23 mouse cellular contexts compared by ENCODE assay signal in the genomic region with DNA sequence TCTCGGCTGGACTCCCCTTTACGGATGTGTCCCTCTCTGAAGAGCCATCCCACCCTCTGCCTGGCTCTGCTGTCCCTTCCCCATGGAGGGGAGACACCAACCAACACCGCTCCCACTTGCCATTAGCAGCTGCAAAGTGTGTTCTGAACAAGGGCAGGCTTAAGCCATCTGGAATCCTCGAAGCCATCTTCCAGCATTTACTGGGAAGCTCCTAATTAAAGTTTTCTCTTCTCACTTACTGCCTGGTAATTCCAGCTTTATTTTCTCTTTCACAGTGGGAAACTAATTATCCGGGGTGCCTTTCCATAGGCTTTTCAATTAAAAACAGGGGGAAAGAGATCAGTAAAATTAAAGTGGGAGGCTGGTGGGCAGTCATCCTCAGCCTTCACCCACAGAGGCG. TPM values are rescaled to one million over a fixed set of nuclear protein-coding genes. Genes with fewer than 3 reads are reported as not detected.
DNase-seq lines count a peak whose midpoint lies in the region; ATAC-seq and TF ChIP-seq lines count a peak whose summit lies in the region.
"Had no signal": no experiment of that assay in that cellular context is flagged by ENCODE, and none has a peak within 500 bp of the region (broad histone marks: within the 10 kb centered on the region; RNA-seq: fewer than 3 reads in every experiment).

No protein-coding gene starts in this region.

- peaks cover 39% of the 10 kb centered on the region for H3K4me1 ChIP-seq in hindbrain, embryonic 14.5 days (replicated peaks; ENCODE audit: control insufficient read depth, insufficient read depth, low read length)
- peaks cover 7% of the 10 kb centered on the region; the same call in 1 of the 2 replicates for H3K4me1 ChIP-seq in hindbrain, embryonic 11.5 days (replicated peaks; ENCODE audit: control insufficient read depth, insufficient read depth, low read length)
- peaks cover 62% of the 10 kb centered on the region for H3K4me1 ChIP-seq in midbrain, embryonic 12.5 days
- H3K4me1 ChIP-seq in midbrain, postnatal 0 days (ENCODE audit: insufficient read depth, low read length) = peaks cover 21% of the 10 kb centered on the region
- H3K4me1 ChIP-seq in hindbrain, embryonic 16.5 days (ENCODE audit: control insufficient read depth, insufficient read depth, low read depth, low read length) = peaks cover 42% of the 10 kb centered on the region
- peaks cover 80% of the 10 kb centered on the region for H3K4me1 ChIP-seq in neural tube, embryonic 15.5 days

- H3K9ac ChIP-seq in hindbrain, embryonic 14.5 days = no peak overlapping the region
- H3K9ac ChIP-seq in hindbrain, embryonic 11.5 days (ENCODE audit: low read depth, low read length) = no peak overlapping the region
- no peak overlapping the region for H3K9ac ChIP-seq in midbrain, embryonic 12.5 days (replicated peaks)
- H3K9ac ChIP-seq in midbrain, postnatal 0 days (replicated peaks; ENCODE audit: low read length, poor library complexity, severe bottlenecking) = no peak overlapping the region
- no peak overlapping the region for H3K9ac ChIP-seq in hindbrain, embryonic 16.5 days (ENCODE audit: low read depth, low read length)
- H3K9ac ChIP-seq in neural tube, embryonic 15.5 days (replicated peaks) = no peak overlapping the region
- H3K9ac ChIP-seq: kidney, embryonic 15.5 days; liver, postnatal 0 days had no signal

- no peak overlapping the region for H3K4me2 ChIP-seq in hindbrain, embryonic 14.5 days (replicated peaks)
- no peak overlapping the region for H3K4me2 ChIP-seq in hindbrain, embryonic 11.5 days (replicated peaks; ENCODE audit: low read depth, low read length)
- no peak overlapping the region for H3K4me2 ChIP-seq in midbrain, embryonic 12.5 days (replicated peaks)
- no peak overlapping the region for H3K4me2 ChIP-seq in midbrain, postnatal 0 days (ENCODE audit: low read depth, low read length, poor library complexity, severe bottlenecking)
- no peak overlapping the region for H3K4me2 ChIP-seq in hindbrain, embryonic 16.5 days (ENCODE audit: low read length)
- peak overlapping the region; percentile 4; the same call in 1 of the 2 replicates for H3K4me2 ChIP-seq in neural tube, embryonic 15.5 days
- H3K4me2 ChIP-seq: kidney, embryonic 15.5 days had no signal

- no peak for ATAC-seq in hindbrain, embryonic 14.5 days (ENCODE audit: low FRiP score)
- ATAC-seq in hindbrain, embryonic 11.5 days (ENCODE audit: low FRiP score) = no peak
- ATAC-seq in midbrain, embryonic 12.5 days (ENCODE audit: low FRiP score, low read depth) = no peak
- ATAC-seq in midbrain, postnatal 0 days (ENCODE audit: low FRiP score) = no peak
- ATAC-seq in hindbrain, embryonic 16.5 days = no peak
- ATAC-seq in neural tube, embryonic 15.5 days (ENCODE audit: low FRiP score) = no peak
- ATAC-seq: intestine, postnatal 0 days; liver, postnatal 0 days had no signal

- H3K36me3 ChIP-seq in hindbrain, embryonic 14.5 days (replicated peaks; ENCODE audit: control insufficient read depth, insufficient read depth) = no peaks in the 10 kb centered on the region
- H3K36me3 ChIP-seq in hindbrain, embryonic 11.5 days (ENCODE audit: control insufficient read depth, insufficient read depth, low read length) = no peaks in the 10 kb centered on the region
- no peaks in the 10 kb centered on the region for H3K36me3 ChIP-seq in midbrain, embryonic 12.5 days
- H3K36me3 ChIP-seq in midbrain, postnatal 0 days (ENCODE audit: insufficient read depth, low read length) = no peaks in the 10 kb centered on the region
- no peaks in the 10 kb centered on the region for H3K36me3 ChIP-seq in hindbrain, embryonic 16.5 days (ENCODE audit: control insufficient read depth, insufficient read depth, low read length)
- no peaks in the 10 kb centered on the region for H3K36me3 ChIP-seq in neural tube, embryonic 15.5 days

- H3K9me3 ChIP-seq in hindbrain, embryonic 14.5 days (ENCODE audit: control insufficient read depth, low read length) = no peaks in the 10 kb centered on the region
- no peaks in the 10 kb centered on the region for H3K9me3 ChIP-seq in hindbrain, embryonic 11.5 days (ENCODE audit: control insufficient read depth, low read length)
- H3K9me3 ChIP-seq in midbrain, embryonic 12.5 days = no peaks in the 10 kb centered on the region
- H3K9me3 ChIP-seq in midbrain, postnatal 0 days (ENCODE audit: low read length) = no peaks in the 10 kb centered on the region
- H3K9me3 ChIP-seq in hindbrain, embryonic 16.5 days (ENCODE audit: control insufficient read depth, low read length) = no peaks in the 10 kb centered on the region
- no peaks in the 10 kb centered on the region for H3K9me3 ChIP-seq in neural tube, embryonic 15.5 days (replicated peaks)
- H3K9me3 ChIP-seq: embryonic facial prominence, embryonic 10.5 days; kidney, embryonic 15.5 days had no signal

- TF ChIP-seq CTCF in midbrain, postnatal 0 days (IDR thresholded peaks at IDR 0.05) = no peak

- peak overlapping the region; percentile 54; the same call in 1 of the 2 replicates for H3K27ac ChIP-seq in hindbrain, embryonic 14.5 days
- no peak overlapping the region for H3K27ac ChIP-seq in hindbrain, embryonic 11.5 days (ENCODE audit: low read depth, low read length)
- 0 out of 2 replicates have a peak overlapping the region, but pooled peaks have one; percentile 8 for H3K27ac ChIP-seq in midbrain, embryonic 12.5 days (replicated peaks)
- H3K27ac ChIP-seq in midbrain, postnatal 0 days (ENCODE audit: low read depth, low read length) = no peak overlapping the region; the same call in 1 of the 2 replicates
- peak overlapping the region; percentile 49 for H3K27ac ChIP-seq in hindbrain, embryonic 16.5 days (ENCODE audit: low read depth, low read length)
- H3K27ac ChIP-seq in neural tube, embryonic 15.5 days (replicated peaks) = peak overlapping the region; percentile 86
- H3K27ac ChIP-seq: embryonic facial prominence, embryonic 10.5 days; kidney, embryonic 15.5 days had no signal

- H3K27me3 ChIP-seq in hindbrain, embryonic 14.5 days (ENCODE audit: control insufficient read depth, insufficient read depth, low read length) = no peaks in the 10 kb centered on the region
- H3K27me3 ChIP-seq in hindbrain, embryonic 11.5 days (ENCODE audit: control insufficient read depth, insufficient read depth, low read length) = no peaks in the 10 kb centered on the region
- no peaks in the 10 kb centered on the region for H3K27me3 ChIP-seq in midbrain, embryonic 12.5 days
- no peaks in the 10 kb centered on the region for H3K27me3 ChIP-seq in midbrain, postnatal 0 days (ENCODE audit: insufficient read depth, low read length)
- no peaks in the 10 kb centered on the region for H3K27me3 ChIP-seq in hindbrain, embryonic 16.5 days (replicated peaks; ENCODE audit: control insufficient read depth, insufficient read depth, low read length)
- no peaks in the 10 kb centered on the region for H3K27me3 ChIP-seq in neural tube, embryonic 15.5 days (replicated peaks)
- H3K27me3 ChIP-seq: kidney, embryonic 15.5 days had no signal

- WGBS in hindbrain, embryonic 14.5 days = 71% methylated on average over 6 of the region's 6 CpGs
- 79% methylated on average over 6 of the region's 6 CpGs for WGBS in hindbrain, embryonic 11.5 days
- 33% methylated on average over 6 of the region's 6 CpGs for WGBS in midbrain, embryonic 12.5 days
- WGBS in midbrain, postnatal 0 days = 43% methylated on average over 6 of the region's 6 CpGs
- 53% methylated on average over 5 of the region's 6 CpGs for WGBS in hindbrain, embryonic 16.5 days
- WGBS in neural tube, embryonic 15.5 days = 34% methylated on average over 6 of the region's 6 CpGs

- H3K4me3 ChIP-seq in hindbrain, embryonic 14.5 days (replicated peaks; ENCODE audit: low read length) = no peak overlapping the region
- H3K4me3 ChIP-seq in hindbrain, embryonic 11.5 days (ENCODE audit: low read depth, low read length) = no peak overlapping the region
- H3K4me3 ChIP-seq in midbrain, embryonic 12.5 days = no peak overlapping the region
- no peak overlapping the region for H3K4me3 ChIP-seq in midbrain, postnatal 0 days (ENCODE audit: low read depth, low read length)
- H3K4me3 ChIP-seq in hindbrain, embryonic 16.5 days (ENCODE audit: low read length) = no peak overlapping the region
- no peak overlapping the region for H3K4me3 ChIP-seq in neural tube, embryonic 15.5 days (replicated peaks)
- H3K4me3 ChIP-seq: embryonic facial prominence, embryonic 10.5 days; kidney, embryonic 15.5 days had no signal

- no peak for DNase-seq in hindbrain, embryonic 14.5 days (ENCODE audit: low spot score)
- DNase-seq in hindbrain, embryonic 11.5 days (ENCODE audit: low spot score) = no peak
- DNase-seq in midbrain, postnatal 0 days (ENCODE audit: low spot score) = no peak
- DNase-seq in adrenal gland, adult 8-10 months = no peak
- no peak for DNase-seq in thymus, postnatal 4 days
- DNase-seq: adrenal gland, postnatal 36 days; B cell, adult 2 months; cerebellum, adult 9-10 months; gastrocnemius, postnatal 10 days; heart, adult 18-20 months; layer of hippocampus, postnatal 36 days; liver, postnatal 0 days; thymus, postnatal 14 days had no signal

RNA-seq across cellular contexts. Expression of a gene that starts 9.4 kb away (rescaled TPM):
- polyA plus RNA-seq in hindbrain, embryonic 14.5 days (2014; fragmentation: Nextera tagmentation; extraction: Ambion mirVana) = 7.5 TPM in 2 replicates
- polyA plus RNA-seq in hindbrain, embryonic 11.5 days (2014; fragmentation: Nextera tagmentation; extraction: Ambion mirVana) = 2.0 and 2.4 TPM in 2 replicates
- 2.3 and 3.7 TPM in 2 replicates for polyA plus RNA-seq in midbrain, embryonic 12.5 days (2016; fragmentation: Nextera tagmentation; extraction: Ambion mirVana)
- total RNA-seq in midbrain, postnatal 0 days (2014; rRNA removed) = 5.8 and 8.9 TPM in 2 replicates
- polyA plus RNA-seq in midbrain, postnatal 0 days (2015; fragmentation: Nextera tagmentation; extraction: Ambion mirVana) = 5.8 and 7.1 TPM in 2 replicates
- polyA plus RNA-seq in hindbrain, embryonic 16.5 days (2015; fragmentation: Nextera tagmentation; extraction: Ambion mirVana) = 7.8 and 9.4 TPM in 2 replicates
- polyA plus RNA-seq in neural tube, embryonic 15.5 days (2015; fragmentation: Nextera tagmentation; extraction: Ambion mirVana) = 7.8 and 9.6 TPM in 2 replicates
- total RNA-seq in adrenal gland, adult 8-10 months (2022) = 1 to 10 TPM; 3.9 to 7.8 (median 6.3) TPM
- total RNA-seq: common myeloid progenitor, adult 5-6 weeks; hematopoietic stem cell, adult 5-6 weeks; liver, adult 2 months; megakaryocyte progenitor cell, adult 5-6 weeks had no signal

RNA-seq across cellular contexts. Expression of a gene that starts 27.3 kb away (rescaled TPM):
- 0.26 and 0.32 TPM in 2 replicates for polyA plus RNA-seq in hindbrain, embryonic 14.5 days (2014; fragmentation: Nextera tagmentation; extraction: Ambion mirVana)
- 0.11 and 0.32 TPM in 2 replicates for polyA plus RNA-seq in hindbrain, embryonic 11.5 days (2014; fragmentation: Nextera tagmentation; extraction: Ambion mirVana)
- polyA plus RNA-seq in midbrain, embryonic 12.5 days (2016; fragmentation: Nextera tagmentation; extraction: Ambion mirVana) = 0.22 and 0.36 TPM in 2 replicates
- total RNA-seq in midbrain, postnatal 0 days (2014; rRNA removed) = 0.19 TPM in 1 of 2 replicates, not detected in the other
- polyA plus RNA-seq in midbrain, postnatal 0 days (2015; fragmentation: Nextera tagmentation; extraction: Ambion mirVana) = 0.17 TPM in 1 of 2 replicates, not detected in the other
- polyA plus RNA-seq in hindbrain, embryonic 16.5 days (2015; fragmentation: Nextera tagmentation; extraction: Ambion mirVana) = 0.26 and 0.64 TPM in 2 replicates
- polyA plus RNA-seq in neural tube, embryonic 15.5 days (2015; fragmentation: Nextera tagmentation; extraction: Ambion mirVana) = 0.47 and 0.64 TPM in 2 replicates
- total RNA-seq in adrenal gland, adult 8-10 months (2022) = 1 to 10 TPM in 3 of 4 experiments, under 1 TPM in 1; 0.94 to 1.4 (median 1.2) TPM

RNA-seq across cellular contexts. Expression of a gene that starts 28.0 kb away (rescaled TPM):
- polyA plus RNA-seq in hindbrain, embryonic 14.5 days (2014; fragmentation: Nextera tagmentation; extraction: Ambion mirVana) = 12.7 and 13.6 TPM in 2 replicates
- polyA plus RNA-seq in hindbrain, embryonic 11.5 days (2014; fragmentation: Nextera tagmentation; extraction: Ambion mirVana) = 29.2 and 31.2 TPM in 2 replicates
- 27.5 and 29.3 TPM in 2 replicates for polyA plus RNA-seq in midbrain, embryonic 12.5 days (2016; fragmentation: Nextera tagmentation; extraction: Ambion mirVana)
- total RNA-seq in midbrain, postnatal 0 days (2014; rRNA removed) = 4.3 and 7.9 TPM in 2 replicates
- 14.9 and 15.1 TPM in 2 replicates for polyA plus RNA-seq in midbrain, postnatal 0 days (2015; fragmentation: Nextera tagmentation; extraction: Ambion mirVana)
- 18.4 and 20.3 TPM in 2 replicates for polyA plus RNA-seq in hindbrain, embryonic 16.5 days (2015; fragmentation: Nextera tagmentation; extraction: Ambion mirVana)
- 15.7 and 22.7 TPM in 2 replicates for polyA plus RNA-seq in neural tube, embryonic 15.5 days (2015; fragmentation: Nextera tagmentation; extraction: Ambion mirVana)
- 10 to 100 TPM in 3 of 4 experiments, 1 to 10 TPM in 1; 7.3 to 20.6 (median 14.4) TPM for total RNA-seq in adrenal gland, adult 8-10 months (2022)

RNA-seq across cellular contexts. Expression of a gene that starts 52.0 kb away (rescaled TPM):
- 13.9 and 15.9 TPM in 2 replicates for polyA plus RNA-seq in hindbrain, embryonic 14.5 days (2014; fragmentation: Nextera tagmentation; extraction: Ambion mirVana)
- polyA plus RNA-seq in hindbrain, embryonic 11.5 days (2014; fragmentation: Nextera tagmentation; extraction: Ambion mirVana) = 6.7 and 8.4 TPM in 2 replicates
- polyA plus RNA-seq in midbrain, embryonic 12.5 days (2016; fragmentation: Nextera tagmentation; extraction: Ambion mirVana) = 11.5 and 13.1 TPM in 2 replicates
- total RNA-seq in midbrain, postnatal 0 days (2014; rRNA removed) = 56.5 and 60.6 TPM in 2 replicates
- polyA plus RNA-seq in midbrain, postnatal 0 days (2015; fragmentation: Nextera tagmentation; extraction: Ambion mirVana) = 30.4 and 35.0 TPM in 2 replicates
- polyA plus RNA-seq in hindbrain, embryonic 16.5 days (2015; fragmentation: Nextera tagmentation; extraction: Ambion mirVana) = 24.5 and 29.3 TPM in 2 replicates
- polyA plus RNA-seq in neural tube, embryonic 15.5 days (2015; fragmentation: Nextera tagmentation; extraction: Ambion mirVana) = 22.9 and 23.2 TPM in 2 replicates
- 10 to 100 TPM; 35.1 to 37.0 (median 36.2) TPM for total RNA-seq in adrenal gland, adult 8-10 months (2022)

RNA-seq across cellular contexts. Expression of a gene that starts 54.8 kb away (rescaled TPM):
- polyA plus RNA-seq in hindbrain, embryonic 14.5 days (2014; fragmentation: Nextera tagmentation; extraction: Ambion mirVana) = 1.4 and 2.7 TPM in 2 replicates
- polyA plus RNA-seq in hindbrain, embryonic 11.5 days (2014; fragmentation: Nextera tagmentation; extraction: Ambion mirVana) = 1.8 TPM in 2 replicates
- polyA plus RNA-seq in midbrain, embryonic 12.5 days (2016; fragmentation: Nextera tagmentation; extraction: Ambion mirVana) = 1.8 and 2.6 TPM in 2 replicates
- total RNA-seq in midbrain, postnatal 0 days (2014; rRNA removed) = 4.1 and 5.6 TPM in 2 replicates
- polyA plus RNA-seq in midbrain, postnatal 0 days (2015; fragmentation: Nextera tagmentation; extraction: Ambion mirVana) = 3.0 and 3.9 TPM in 2 replicates
- polyA plus RNA-seq in hindbrain, embryonic 16.5 days (2015; fragmentation: Nextera tagmentation; extraction: Ambion mirVana) = 3.1 and 4.0 TPM in 2 replicates
- 2.6 and 3.0 TPM in 2 replicates for polyA plus RNA-seq in neural tube, embryonic 15.5 days (2015; fragmentation: Nextera tagmentation; extraction: Ambion mirVana)
- total RNA-seq in adrenal gland, adult 8-10 months (2022) = 10 to 100 TPM; 13.6 to 25.0 (median 18.1) TPM

Comparison
In these comparisons a context has a peak if more than half of its experiments do, and no peak if none do; other contexts are left out.
1. H3K27ac ChIP-seq: peak in hindbrain, embryonic 14.5 days (single experiment), midbrain, embryonic 12.5 days (single experiment), hindbrain, embryonic 16.5 days (single experiment) and neural tube, embryonic 15.5 days (single experiment); none in hindbrain, embryonic 11.5 days (single experiment) and midbrain, postnatal 0 days (single experiment).